Mouse (Mus musculus): ENCODE measurements around the gene Mcf2l. TPM values are rescaled to one million over a fixed set of nuclear protein-coding genes. Genes with fewer than 3 reads are reported as not detected.

The Mcf2l gene
- total and polyA plus RNA-seq, 3 experiments, result 30.3 to 104 (median 58.4) TPM

DNA sequence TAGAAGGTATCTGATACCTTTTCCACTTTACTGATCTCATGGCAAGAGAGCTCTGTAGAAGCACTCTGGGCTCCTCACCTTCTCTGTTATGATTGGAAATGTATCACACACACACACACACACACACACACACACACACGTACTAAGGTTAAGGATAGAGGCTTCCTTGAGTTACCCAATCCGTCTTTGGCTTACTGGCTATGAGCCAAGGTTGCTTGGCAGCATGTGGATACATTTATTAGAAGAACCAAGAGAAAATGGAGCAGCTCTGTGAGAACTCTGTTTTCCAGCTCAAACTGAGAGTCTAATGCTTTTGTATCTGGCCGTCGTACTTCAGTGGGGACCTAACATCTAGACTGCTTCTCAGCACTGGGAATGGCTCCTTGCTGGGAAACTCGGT is 121.9 kb downstream of the Mcf2l start:
- DNase-seq, result no peak
- 61% methylated on average over 5 of the region's 5 CpGs for WGBS
- H3K27me3 ChIP-seq (ENCODE audit: control insufficient read depth, insufficient read depth, low read length), result no peaks in the 10 kb centered on the region
- H3K4me1 ChIP-seq (ENCODE audit: control insufficient read depth, insufficient read depth, low read length), result peaks cover 2% of the 10 kb centered on the region; the same call in 1 of the 2 replicates
- no peak overlapping the region for H3K9ac ChIP-seq (ENCODE audit: low read depth, low read length)
- H3K36me3 ChIP-seq (ENCODE audit: control insufficient read depth, insufficient read depth, low read length), result no peaks in the 10 kb centered on the region
- intact Hi-C loops (cut with DNase I), result no loop called here
- TF ChIP-seq POLR2A (IDR thresholded peaks at IDR 0.05; ENCODE audit: insufficient read depth, low read depth, low read length) (no peak), CTCF (IDR thresholded peaks at IDR 0.05) (no peak), EP300 (IDR thresholded peaks at IDR 0.05; ENCODE audit: insufficient read depth, low read depth, low read length) (no peak)
- H3K27ac ChIP-seq, result no peak overlapping the region
- H3K79me2 ChIP-seq (replicated peaks; ENCODE audit: control insufficient read depth, insufficient read depth, low read length), result no peaks in the 10 kb centered on the region; the same call in 1 of the 2 replicates
- H3K4me3 ChIP-seq, result no peak overlapping the region

DNA sequence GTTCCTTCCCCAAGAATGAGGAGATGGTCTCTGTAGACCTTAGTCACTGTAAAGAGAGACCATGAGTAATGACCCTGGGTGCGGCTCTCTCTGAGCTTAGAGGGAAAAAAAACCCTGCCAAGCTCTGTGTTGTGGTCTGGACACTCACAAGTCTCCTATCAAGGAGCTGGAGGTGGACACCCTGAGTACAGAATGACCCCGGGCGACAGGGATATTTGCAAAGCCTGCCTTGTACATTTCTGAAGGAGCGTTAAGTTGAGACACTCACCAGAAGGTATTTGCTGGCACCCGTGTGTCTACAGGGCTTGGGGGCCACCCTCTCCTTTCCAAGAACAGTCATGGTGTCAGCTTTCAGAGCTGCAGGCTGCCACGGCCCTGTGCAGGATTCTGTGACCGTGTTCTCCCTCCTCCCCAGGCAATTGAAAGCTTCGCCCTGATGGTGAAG is 123.2 kb downstream of the Mcf2l start:
- no peaks in the 10 kb centered on the region for H3K36me3 ChIP-seq (ENCODE audit: control insufficient read depth, insufficient read depth, low read length)
- no peak overlapping the region for H3K27ac ChIP-seq
- DNase-seq, result peak in 1 of 2 experiments; percentile 28
- H3K9ac ChIP-seq (ENCODE audit: low read depth, low read length), result no peak overlapping the region
- TF ChIP-seq EP300 (IDR thresholded peaks at IDR 0.05; ENCODE audit: insufficient read depth, low read depth, low read length) (no peak), CTCF (IDR thresholded peaks at IDR 0.05) (no peak), POLR2A (IDR thresholded peaks at IDR 0.05; ENCODE audit: insufficient read depth, low read depth, low read length) (no peak)
- H3K79me2 ChIP-seq (replicated peaks; ENCODE audit: control insufficient read depth, insufficient read depth, low read length), result no peaks in the 10 kb centered on the region; the same call in 1 of the 2 replicates
- intact Hi-C loops (cut with DNase I), result no loop called here
- peaks cover 2% of the 10 kb centered on the region; the same call in 1 of the 2 replicates for H3K4me1 ChIP-seq (ENCODE audit: control insufficient read depth, insufficient read depth, low read length)
- no peak overlapping the region for H3K4me3 ChIP-seq
- 35% methylated on average over 8 of the region's 8 CpGs for WGBS
- no peaks in the 10 kb centered on the region for H3K27me3 ChIP-seq (ENCODE audit: control insufficient read depth, insufficient read depth, low read length)

DNA sequence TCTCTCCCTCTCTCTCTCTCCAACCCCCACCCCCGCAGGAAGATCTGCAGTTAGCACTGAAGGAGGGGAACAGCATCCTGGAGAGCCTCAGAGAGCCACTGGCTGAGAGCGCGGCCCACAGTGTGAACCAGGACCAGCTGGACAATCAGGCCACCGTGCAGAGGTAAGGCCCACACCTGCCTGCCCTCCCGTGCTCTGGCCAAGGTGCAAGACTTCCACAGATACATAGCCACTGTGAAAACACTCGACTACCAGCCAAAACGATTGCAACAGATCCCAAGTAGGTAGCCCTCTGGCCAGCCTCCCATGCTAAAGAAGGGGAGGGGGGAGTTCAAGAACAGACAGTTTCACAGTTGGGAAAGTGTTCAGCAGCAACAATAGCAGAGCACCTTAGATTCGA is 124.7 kb downstream of the Mcf2l start:
- Histone ChIP-seq H3K9ac (ENCODE audit: low read depth, low read length) (no peak overlapping the region), H3K4me3 (no peak overlapping the region), H3K27ac (no peak overlapping the region), H3K79me2 (replicated peaks; ENCODE audit: control insufficient read depth, insufficient read depth, low read length) (no peaks in the 10 kb centered on the region; the same call in 1 of the 2 replicates), H3K27me3 (ENCODE audit: control insufficient read depth, insufficient read depth, low read length) (no peaks in the 10 kb centered on the region), H3K36me3 (ENCODE audit: control insufficient read depth, insufficient read depth, low read length) (no peaks in the 10 kb centered on the region), H3K4me1 (ENCODE audit: control insufficient read depth, insufficient read depth, low read length) (peaks cover 2% of the 10 kb centered on the region; the same call in 1 of the 2 replicates)
- intact Hi-C loops (cut with DNase I), result no loop called here
- TF ChIP-seq CTCF (IDR thresholded peaks at IDR 0.05), result no peak
- WGBS, result 77% methylated on average over 8 of the region's 8 CpGs
- DNase-seq, result no peak

DNA sequence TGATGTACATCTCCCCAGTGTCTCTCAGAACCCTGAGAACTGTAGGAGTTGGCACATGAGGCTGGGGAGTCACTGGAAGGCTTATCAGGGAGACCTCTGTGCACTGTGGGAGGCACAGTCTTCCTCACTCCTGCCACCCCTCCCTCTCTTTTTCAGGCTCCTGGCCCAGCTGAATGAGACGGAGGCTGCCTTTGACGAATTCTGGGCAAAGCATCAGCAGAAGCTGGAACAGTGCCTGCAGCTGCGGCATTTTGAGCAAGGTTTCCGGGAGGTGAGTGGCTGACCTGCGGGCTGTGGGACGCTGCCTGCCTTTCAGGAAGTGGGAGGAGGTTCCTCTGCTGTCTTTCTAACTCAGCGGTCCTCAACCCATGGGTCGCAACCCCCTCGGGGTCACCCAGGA is 126.2 kb downstream of the Mcf2l start:
- no peak overlapping the region for H3K9ac ChIP-seq (ENCODE audit: low read depth, low read length)
- no peaks in the 10 kb centered on the region for H3K36me3 ChIP-seq (ENCODE audit: control insufficient read depth, insufficient read depth, low read length)
- no peak for TF ChIP-seq EP300 (IDR thresholded peaks at IDR 0.05; ENCODE audit: insufficient read depth, low read depth, low read length)
- no peak for TF ChIP-seq POLR2A (IDR thresholded peaks at IDR 0.05; ENCODE audit: insufficient read depth, low read depth, low read length)
- no peak for TF ChIP-seq CTCF (IDR thresholded peaks at IDR 0.05)
- peaks cover 2% of the 10 kb centered on the region; the same call in 1 of the 2 replicates for H3K4me1 ChIP-seq (ENCODE audit: control insufficient read depth, insufficient read depth, low read length)
- 19% methylated on average over 9 of the region's 9 CpGs for WGBS
- H3K27me3 ChIP-seq (ENCODE audit: control insufficient read depth, insufficient read depth, low read length), result no peaks in the 10 kb centered on the region
- no peak overlapping the region for H3K4me3 ChIP-seq
- intact Hi-C loops (cut with DNase I), result no loop called here
- H3K27ac ChIP-seq, result no peak overlapping the region
- DNase-seq, result peak; percentile 42 to 45
- H3K79me2 ChIP-seq (replicated peaks; ENCODE audit: control insufficient read depth, insufficient read depth, low read length), result no peaks in the 10 kb centered on the region

DNA sequence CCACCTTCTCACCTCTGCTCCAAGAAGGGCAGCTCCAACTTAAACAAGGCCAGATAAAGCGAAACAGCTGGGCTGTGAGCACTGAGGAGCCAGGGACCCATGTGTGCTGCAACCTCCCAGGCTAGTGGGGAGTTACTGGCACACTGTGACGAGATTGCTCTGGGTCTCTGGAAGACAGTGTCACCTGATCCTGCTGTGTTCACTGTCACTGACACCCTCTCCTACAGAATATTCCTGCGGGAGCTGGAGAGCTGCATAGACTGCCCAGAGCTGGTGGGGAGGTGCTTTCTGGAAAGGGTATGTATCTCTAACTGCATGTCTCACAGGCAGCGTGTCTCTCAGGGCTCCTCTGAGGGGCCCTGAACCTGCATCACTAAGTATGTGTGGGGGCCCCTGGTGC is 133.9 kb downstream of the Mcf2l start:
- intact Hi-C loops (cut with DNase I), result no loop called here
- no peak for TF ChIP-seq CTCF (IDR thresholded peaks at IDR 0.05)
- no peak for TF ChIP-seq POLR2A (IDR thresholded peaks at IDR 0.05; ENCODE audit: insufficient read depth, low read depth, low read length)
- TF ChIP-seq EP300 (IDR thresholded peaks at IDR 0.05; ENCODE audit: insufficient read depth, low read depth, low read length), result no peak
- Histone ChIP-seq H3K4me1 (ENCODE audit: control insufficient read depth, insufficient read depth, low read length) (no peaks in the 10 kb centered on the region), H3K36me3 (ENCODE audit: control insufficient read depth, insufficient read depth, low read length) (no peaks in the 10 kb centered on the region), H3K27me3 (ENCODE audit: control insufficient read depth, insufficient read depth, low read length) (no peaks in the 10 kb centered on the region), H3K79me2 (replicated peaks; ENCODE audit: control insufficient read depth, insufficient read depth, low read length) (no peaks in the 10 kb centered on the region), H3K9ac (ENCODE audit: low read depth, low read length) (no peak overlapping the region), H3K27ac (no peak overlapping the region), H3K4me3 (no peak overlapping the region)
- WGBS, result 66% methylated on average over 4 of the region's 4 CpGs
- DNase-seq, result no peak

DNA sequence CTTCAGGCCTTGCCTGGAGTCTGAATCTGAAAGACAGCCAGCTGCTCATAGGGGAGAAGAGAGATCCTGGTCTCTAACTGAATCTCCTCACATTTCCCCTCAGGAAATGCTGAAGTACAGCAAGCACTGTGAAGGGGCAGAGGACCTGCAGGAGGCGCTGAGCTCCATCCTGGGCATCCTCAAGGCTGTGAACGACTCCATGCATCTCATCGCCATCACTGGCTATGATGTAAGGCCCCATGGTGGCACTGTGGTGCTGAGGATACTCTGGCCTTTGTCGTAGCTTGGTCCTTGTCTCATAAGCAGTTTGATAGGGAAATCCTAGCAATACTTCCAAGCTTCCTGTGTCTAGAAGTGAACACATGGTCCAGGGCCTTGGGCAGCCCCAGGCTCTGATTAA is 136.7 kb downstream of the Mcf2l start:
- WGBS, result 52% methylated on average over 4 of the region's 4 CpGs
- intact Hi-C loops (cut with DNase I), result no loop called here
- Histone ChIP-seq H3K36me3 (ENCODE audit: control insufficient read depth, insufficient read depth, low read length) (no peaks in the 10 kb centered on the region), H3K4me3 (no peak overlapping the region), H3K27ac (no peak overlapping the region), H3K27me3 (ENCODE audit: control insufficient read depth, insufficient read depth, low read length) (no peaks in the 10 kb centered on the region), H3K4me1 (ENCODE audit: control insufficient read depth, insufficient read depth, low read length) (no peaks in the 10 kb centered on the region), H3K9ac (ENCODE audit: low read depth, low read length) (no peak overlapping the region), H3K79me2 (replicated peaks; ENCODE audit: control insufficient read depth, insufficient read depth, low read length) (no peaks in the 10 kb centered on the region)
- TF ChIP-seq EP300 (IDR thresholded peaks at IDR 0.05; ENCODE audit: insufficient read depth, low read depth, low read length) (no peak), POLR2A (IDR thresholded peaks at IDR 0.05; ENCODE audit: insufficient read depth, low read depth, low read length) (no peak), CTCF (IDR thresholded peaks at IDR 0.05) (no peak)
- DNase-seq, result no peak

Data from heart, adult 2 months (tissue).